Mouse (Mus musculus) myocyte (in vitro differentiated cells): ENCODE data around the gene Sart1. TPM values are rescaled to one million over a fixed set of nuclear protein-coding genes. Genes with fewer than 3 reads are reported as not detected.

Source experiments
- H3K27me3 ChIP-seq: one replicate; pipeline ENCODE4 v1.6.1; 2011; ENCODE audit not compliant: control insufficient read depth, insufficient read depth, insufficient read length
- H3K36me3 ChIP-seq: one replicate; pipeline ENCODE4 v1.6.1; 2011; ENCODE audit not compliant: control insufficient read depth, insufficient read depth
- H3K4me2 ChIP-seq: one replicate; pipeline ENCODE4 v1.6.1; 2011; ENCODE audit warnings: low read depth, control low read depth
- H3K4me3 ChIP-seq: one replicate; pipeline ENCODE4 v1.5.1; 2011; ENCODE audit warnings: mild to moderate bottlenecking, control low read depth, moderate library complexity
- H3K79me2 ChIP-seq: one replicate; pipeline ENCODE4 v1.6.1; 2011; ENCODE audit not compliant: control insufficient read depth, insufficient read depth
- H3ac ChIP-seq: one replicate; pipeline ENCODE4 v1.6.1; 2011; ENCODE audit not compliant: control insufficient read depth, insufficient read length
- CEBPB ChIP-seq: IDR thresholded peaks from 2 replicates; pipeline ENCODE4 v1.6.1; 2011; ENCODE audit warnings: mild to moderate bottlenecking, moderate library complexity; ENCODE audit not compliant: poor library complexity, insufficient read depth, severe bottlenecking
- E2F4 ChIP-seq: IDR thresholded peaks from one replicate; pipeline ENCODE4 v1.6.1; 2011; ENCODE audit warnings: mild to moderate bottlenecking, control low read depth, moderate library complexity; ENCODE audit not compliant: insufficient read depth
- MAX ChIP-seq: IDR thresholded peaks from one replicate; pipeline ENCODE4 v1.6.1; 2011; ENCODE audit warnings: low read depth, mild to moderate bottlenecking, control low read depth
- MYOD1 ChIP-seq, 3 experiments: IDR thresholded peaks; one replicate each; pipeline ENCODE4 v1.6.1; 2011; ENCODE audit warnings: control low read depth in 2 of 3, low read depth in 2 of 3, mild to moderate bottlenecking in 2 of 3, moderate library complexity in 1 of 3; ENCODE audit not compliant: insufficient read length in 2 of 3, control insufficient read depth in 1 of 3
- MYOG ChIP-seq, 3 experiments: IDR thresholded peaks; one replicate each; pipeline ENCODE4 v1.6.1; 2011; ENCODE audit warnings: control low read depth in 2 of 3, low read depth in 2 of 3, mild to moderate bottlenecking in 2 of 3; ENCODE audit not compliant: insufficient read length in 2 of 3, control insufficient read depth in 1 of 3, insufficient read depth in 1 of 3
- POLR2A ChIP-seq: IDR thresholded peaks from one replicate; pipeline ENCODE4 v1.6.1; 2011; ENCODE audit warnings: low read depth, mild to moderate bottlenecking, control low read depth, moderate library complexity; ENCODE audit not compliant: insufficient read length
- POLR2AphosphoS2 ChIP-seq: IDR thresholded peaks from one replicate; pipeline ENCODE4 v1.6.1; 2011; ENCODE audit warnings: low read depth, control low read depth; ENCODE audit not compliant: insufficient read length
- REST ChIP-seq: IDR thresholded peaks from one replicate; pipeline ENCODE4 v1.6.1; 2011; ENCODE audit warnings: mild to moderate bottlenecking, control low read depth, moderate library complexity; ENCODE audit not compliant: insufficient read depth, insufficient read length
- SRF ChIP-seq: IDR thresholded peaks from one replicate; pipeline ENCODE4 v1.6.1; 2011; ENCODE audit warnings: low read depth; ENCODE audit not compliant: control insufficient read depth, insufficient read length
- TCF12 ChIP-seq: IDR thresholded peaks from one replicate; pipeline ENCODE4 v1.6.1; 2011; ENCODE audit warnings: mild to moderate bottlenecking, control low read depth; ENCODE audit not compliant: poor library complexity, insufficient read depth, severe bottlenecking
- TCF3 ChIP-seq: IDR thresholded peaks from one replicate; pipeline ENCODE4 v1.6.1; 2011; ENCODE audit warnings: low read depth, control low read depth; ENCODE audit not compliant: insufficient read length
- USF1 ChIP-seq: IDR thresholded peaks from one replicate; pipeline ENCODE4 v1.6.1; 2011; ENCODE audit warnings: low read depth, mild to moderate bottlenecking, control low read depth, moderate library complexity
- polyA plus RNA-seq: library from polyadenylated mRNA; unstranded; fragments of >200 nt; fragmentation: generic; extraction: Trizol; gene quantifications from one replicate; pipeline ENCODE4 v1.2.1, GENCODE M21; 2012; ENCODE audit warnings: missing spikeins

Sart1 gene
- polyA plus RNA-seq, 1 experiment, result 55.6 TPM

- H3K79me2 ChIP-seq, result no peaks in the 10 kb centered on the region
- H3K27me3 ChIP-seq, result no peaks in the 10 kb centered on the region
- H3K36me3 ChIP-seq, result no peaks in the 10 kb centered on the region
- no peak overlapping the region for H3ac ChIP-seq
- H3K4me3 ChIP-seq, result no peak overlapping the region
- no peak overlapping the region for H3K4me2 ChIP-seq
- TF ChIP-seq SRF, result no peak
- no peak for TF ChIP-seq POLR2A
- no peak for TF ChIP-seq CEBPB
- TF ChIP-seq MYOD1 (IDR thresholded peaks at IDR 0.05; ENCODE audit: control insufficient read depth in 1 of 3, insufficient read length in 2 of 3, low read depth in 2 of 3), result no peak
- no peak for TF ChIP-seq POLR2AphosphoS2
- no peak for TF ChIP-seq TCF12
- TF ChIP-seq TCF3, result no peak
- no peak for TF ChIP-seq MYOG (IDR thresholded peaks at IDR 0.05; ENCODE audit: control insufficient read depth in 1 of 3, insufficient read depth in 1 of 3, insufficient read length in 2 of 3, low read depth in 2 of 3)
- no peak for TF ChIP-seq USF1
- TF ChIP-seq REST, result no peak
- TF ChIP-seq E2F4, result no peak
- TF ChIP-seq MAX, result no peak
These were observed 53.8 kb downstream of the Sart1 start for GRCm38 (mm10) chr19:5334741-5335140.

GRCm38 (mm10) chr19:5327970-5328369, 60.5 kb downstream of the Sart1 start:
- Histone ChIP-seq H3K4me3 (no peak overlapping the region), H3ac (no peak overlapping the region), H3K79me2 (no peaks in the 10 kb centered on the region), H3K36me3 (no peaks in the 10 kb centered on the region), H3K4me2 (no peak overlapping the region), H3K27me3 (no peaks in the 10 kb centered on the region)
- no peak for TF ChIP-seq E2F4
- TF ChIP-seq REST, result no peak
- no peak for TF ChIP-seq CEBPB
- no peak for TF ChIP-seq MYOD1 (IDR thresholded peaks at IDR 0.05; ENCODE audit: control insufficient read depth in 1 of 3, insufficient read length in 2 of 3, low read depth in 2 of 3)
- no peak for TF ChIP-seq POLR2AphosphoS2
- no peak for TF ChIP-seq MYOG (IDR thresholded peaks at IDR 0.05; ENCODE audit: control insufficient read depth in 1 of 3, insufficient read depth in 1 of 3, insufficient read length in 2 of 3, low read depth in 2 of 3)
- no peak for TF ChIP-seq SRF
- no peak for TF ChIP-seq POLR2A
- TF ChIP-seq TCF12, result no peak
- no peak for TF ChIP-seq USF1
- no peak for TF ChIP-seq MAX
- no peak for TF ChIP-seq TCF3

Other genes with a start within 250 kb of the Sart1 start
- gene Pacs1, start 115.6 kb downstream of the Sart1 start, polyA plus RNA-seq, result 6.5 TPM
- gene Sf3b2, start 93.2 kb downstream of the Sart1 start, polyA plus RNA-seq, result 109 TPM
- 0.05 TPM for gene Gal3st3, start 90.4 kb downstream of the Sart1 start, polyA plus RNA-seq
- not detected for gene Catsper1, start 53.0 kb downstream of the Sart1 start, polyA plus RNA-seq
- 28.0 TPM for gene Cst6, start 39.1 kb downstream of the Sart1 start, polyA plus RNA-seq
- gene Eif1ad, start 22.0 kb downstream of the Sart1 start, polyA plus RNA-seq, result 52.9 TPM
- 337 TPM for gene Banf1, start 21.5 kb downstream of the Sart1 start, polyA plus RNA-seq
- gene Tsga10ip, start 13.8 kb upstream of the Sart1 start, polyA plus RNA-seq, result 0.37 TPM
- gene Drap1, start 36.3 kb upstream of the Sart1 start, polyA plus RNA-seq, result 481 TPM
- 69.9 TPM for gene AI837181, start 36.4 kb upstream of the Sart1 start, polyA plus RNA-seq
- 15.4 TPM for gene Fosl1, start 58.8 kb upstream of the Sart1 start, polyA plus RNA-seq
- 10.7 TPM for gene Ccdc85b, start 69.2 kb upstream of the Sart1 start, polyA plus RNA-seq
- gene Fibp, start 71.9 kb upstream of the Sart1 start, polyA plus RNA-seq, result 122 TPM
- gene Ctsw, start 79.8 kb upstream of the Sart1 start, polyA plus RNA-seq, result 7.2 TPM
- 81.3 TPM for gene Efemp2, start 85.3 kb upstream of the Sart1 start, polyA plus RNA-seq
- gene Mus81, start 99.7 kb upstream of the Sart1 start, polyA plus RNA-seq, result 66.4 TPM
- 948 TPM for gene Cfl1, start 101.8 kb upstream of the Sart1 start, polyA plus RNA-seq
- 0.17 TPM for gene 1700020D05Rik, start 115.1 kb upstream of the Sart1 start, polyA plus RNA-seq
- 7.8 TPM for gene Snx32, start 121.8 kb upstream of the Sart1 start, polyA plus RNA-seq
- gene Ovol1, start 171.9 kb upstream of the Sart1 start, polyA plus RNA-seq, result not detected
- 3.2 TPM for gene Ap5b1, start 179.3 kb upstream of the Sart1 start, polyA plus RNA-seq
- gene Rnaseh2c, start 213.2 kb upstream of the Sart1 start, polyA plus RNA-seq, result 31.9 TPM
- 37.1 TPM for gene Kat5, start 221.5 kb upstream of the Sart1 start, polyA plus RNA-seq
- 58.0 TPM for gene Rela, start 248.8 kb upstream of the Sart1 start, polyA plus RNA-seq